Mouse (Mus musculus) heart, adult 2 months (tissue): ENCODE measurements around the gene Fam129a.

Experiments used
- CTCF ChIP-seq: fragments of 200-600 bp; IDR thresholded peaks from 2 replicates; pipeline ENCODE4 v1.8.1; 2022; ENCODE audit warnings: antibody characterized with exemption, mild to moderate bottlenecking, moderate library complexity
- EP300 ChIP-seq: fragments of 200-500 bp; IDR thresholded peaks from 2 replicates; pipeline ENCODE4 v1.6.1; 2011; ENCODE audit warnings: low read depth, low read length, control low read depth; ENCODE audit not compliant: insufficient read depth
- POLR2A ChIP-seq: fragments of 200-500 bp; IDR thresholded peaks from 2 replicates; pipeline ENCODE4 v1.6.1; 2011; ENCODE audit warnings: mild to moderate bottlenecking, low read depth, low read length, control low read depth; ENCODE audit not compliant: insufficient read depth

GRCm38 (mm10) chr1:151755660-151756424 is 184.9 kb downstream of the Fam129a start:
- TF ChIP-seq POLR2A: no peak
- TF ChIP-seq CTCF: no peak
- no peak for TF ChIP-seq EP300
